Mouse (Mus musculus): ENCODE measurements at regions not wholly inside any gene's neighbourhood (a gene's known extent, or its start where the extent isn't known, plus 50 kb on each side); places are given as distances from the start of the nearest gene placed in this dataset.

DNA sequence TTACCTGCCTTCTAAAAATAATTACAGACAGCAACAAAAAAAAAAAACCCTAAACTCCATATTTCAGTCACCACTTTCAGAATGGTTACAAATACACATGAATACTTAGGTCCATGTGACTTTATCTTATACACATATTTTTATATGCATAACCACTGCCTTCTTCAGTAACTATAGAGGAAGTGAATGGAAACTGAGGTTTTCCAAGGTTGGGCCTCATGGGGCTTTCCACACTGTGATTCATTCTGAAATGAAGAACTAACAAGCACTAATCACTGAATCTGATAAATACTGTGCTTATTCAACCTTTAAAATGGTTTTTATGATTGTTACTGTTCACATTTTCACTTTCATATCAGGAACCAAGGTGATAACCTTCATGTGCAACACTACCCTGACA is 114.4 kb upstream of the Ccser1 start:
- TF ChIP-seq CTCF (IDR thresholded peaks at IDR 0.05; ENCODE audit: extremely low read depth, insufficient read length, insufficient replicate concordance, low read depth, low read length) (no peak), POLR2A (IDR thresholded peaks at IDR 0.05; ENCODE audit: low read depth, low read length) (no peak)
